Mouse (Mus musculus) left cerebral cortex, postnatal 4 days (tissue): Measurements from ENCODE around the gene Cdc6. TPM values are rescaled to one million over a fixed set of nuclear protein-coding genes. Genes with fewer than 3 reads are reported as not detected.
"Not testable (repeated sequence)": the region's sequence is repeated elsewhere in the genome, so short reads cannot be mapped to it uniquely, and the experiment has no call there.

Source experiments
- DNase-seq: peaks from one replicate; pipeline ENCODE4 v3.0.0-alpha.2; 2022
- intact Hi-C: fragments of 180-260 bp; cut with DNase I; formaldehyde crosslinking; loops from one replicate; pipeline ENCODE4 v1.15.1; 2025
- total RNA-seq, 2 experiments: library from RNA; stranded (reverse); gene quantifications; 2 replicates each; pipeline ENCODE4 v1.2.3; 2021

Cdc6 gene
- total RNA-seq, 2 experiments from 2014 or later: 1.4 to 1.8 TPM

GRCm38 (mm10) chr11:98929503-98929902 is 21.9 kb downstream of the Cdc6 start:
- DNase-seq: peak; percentile 71
- intact Hi-C loops: loop anchor here (10.0 kb wide), 1 partner anchor 195 kb away; no protein-coding TSS in a partner anchor

DNA sequence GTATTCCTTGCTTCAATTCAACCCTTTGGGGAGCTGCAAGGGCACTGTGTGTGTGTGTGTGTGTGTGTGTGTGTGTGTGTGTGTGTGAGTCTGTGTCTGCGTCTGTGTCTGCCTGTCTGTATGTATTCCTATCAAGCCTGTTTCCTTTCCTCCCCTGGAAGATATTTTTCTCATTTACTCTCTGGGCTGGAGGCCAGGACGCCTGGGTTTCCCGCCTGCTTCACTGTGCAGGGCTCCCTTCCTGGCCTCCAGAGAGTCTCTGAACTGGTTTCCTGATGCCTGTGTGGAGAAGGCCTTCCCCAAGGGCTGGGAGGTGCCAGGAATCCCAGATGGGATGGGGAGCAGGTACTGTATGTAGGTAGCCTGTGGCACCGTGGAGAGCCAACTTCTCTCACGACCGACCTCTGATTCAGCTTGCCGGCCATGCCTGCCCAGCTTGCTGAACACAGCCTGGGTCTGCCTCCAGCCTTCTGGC is 22.6 kb downstream of the Cdc6 start:
- intact Hi-C loops: no loop called here
- peak; percentile 62 for DNase-seq

DNA sequence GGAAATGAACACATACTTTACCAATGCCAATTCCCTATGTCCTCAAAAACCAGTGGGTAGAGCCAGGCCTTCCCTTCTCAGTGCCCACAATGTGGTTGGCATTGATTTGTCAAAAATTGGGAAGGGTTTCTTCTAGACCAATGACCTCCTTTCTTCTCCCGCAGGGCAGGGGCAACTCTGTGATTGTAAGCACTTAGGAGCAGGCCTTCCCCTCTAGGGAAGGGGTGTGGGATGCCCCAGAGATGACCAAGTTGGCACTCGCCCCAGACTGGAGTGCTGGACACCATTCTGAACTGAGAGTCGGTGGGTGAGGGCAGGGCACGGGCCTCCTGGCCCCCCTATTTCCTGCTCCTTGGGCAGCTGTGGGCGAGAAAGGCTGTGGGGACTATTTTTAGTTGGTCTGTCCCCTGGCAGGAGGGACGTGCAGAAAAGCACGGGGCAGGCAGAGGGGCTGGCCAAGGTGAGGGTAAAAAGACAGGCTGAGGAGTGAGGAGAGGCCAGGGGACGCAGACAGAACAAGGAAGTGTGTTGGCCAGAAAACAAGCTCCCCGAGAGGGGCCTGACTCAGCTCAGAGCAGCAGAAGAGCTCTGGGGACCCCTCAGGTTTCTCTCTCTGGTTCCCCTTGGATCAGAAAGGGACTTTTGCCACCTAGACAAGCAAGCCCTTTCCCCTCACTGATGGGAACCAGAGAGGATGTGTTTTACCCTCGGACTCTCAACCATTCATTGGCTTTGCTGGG is 23.3 kb downstream of the Cdc6 start:
- intact Hi-C loops: no loop called here
- DNase-seq: no peak

GRCm38 (mm10) chr11:98931513-98932292 is 24.1 kb downstream of the Cdc6 start:
- intact Hi-C loops: no loop called here
- DNase-seq: peak; percentile 73

DNA sequence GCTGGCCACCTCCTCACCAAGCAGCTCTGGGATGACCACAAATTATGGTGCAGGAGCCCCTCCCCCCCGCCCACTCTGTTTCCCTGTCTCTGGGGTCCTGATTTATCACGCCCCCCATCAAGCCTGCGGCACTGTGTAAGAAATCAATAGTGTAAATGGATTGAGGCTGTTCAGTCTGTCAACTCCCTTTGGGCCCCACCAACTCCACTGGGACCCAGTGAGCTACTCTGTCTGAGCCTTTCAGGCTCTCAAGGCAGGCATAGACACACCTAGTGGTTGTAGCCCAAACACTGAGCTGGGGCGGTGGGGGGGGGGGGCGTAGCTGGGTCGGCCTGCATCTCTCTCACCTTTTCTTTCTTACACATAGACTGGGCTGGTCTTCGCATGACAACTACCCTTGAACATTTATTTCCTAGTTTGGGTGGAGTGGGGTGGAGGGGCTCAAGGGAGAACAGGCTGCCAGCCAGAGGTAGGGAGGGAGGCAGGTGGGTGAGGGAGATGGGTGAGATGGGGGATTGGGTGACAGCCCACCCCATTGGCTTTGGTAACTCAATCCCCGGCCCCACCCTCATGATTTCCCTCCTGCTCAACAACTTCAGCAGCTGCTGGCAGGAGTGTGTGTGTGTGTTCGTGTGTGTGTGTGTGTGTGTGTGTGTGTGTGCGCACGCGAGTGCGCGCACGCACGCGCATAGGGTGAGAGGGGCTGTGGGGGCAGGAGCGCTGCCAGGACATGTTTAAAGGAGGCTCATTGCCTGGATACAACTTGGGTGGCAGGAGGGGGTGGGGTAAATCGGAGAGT is 24.9 kb downstream of the Cdc6 start:
- intact Hi-C loops: no loop called here
- no peak for DNase-seq

- DNase-seq: peak; percentile 71
- intact Hi-C loops: no loop called here
These were observed 25.6 kb downstream of the Cdc6 start for GRCm38 (mm10) chr11:98933151-98933550.

- intact Hi-C loops: not testable (repeated sequence)
These were observed 26.2 kb downstream of the Cdc6 start for GRCm38 (mm10) chr11:98933847-98934246.

GRCm38 (mm10) chr11:98934367-98934766 is 26.8 kb downstream of the Cdc6 start:
- DNase-seq: no peak
- intact Hi-C loops: no loop called here

More at GRCm38 (mm10) chr11:98933847-98934246, 26.2 kb downstream of the Cdc6 start:
- DNase-seq: not testable (repeated sequence)

DNA sequence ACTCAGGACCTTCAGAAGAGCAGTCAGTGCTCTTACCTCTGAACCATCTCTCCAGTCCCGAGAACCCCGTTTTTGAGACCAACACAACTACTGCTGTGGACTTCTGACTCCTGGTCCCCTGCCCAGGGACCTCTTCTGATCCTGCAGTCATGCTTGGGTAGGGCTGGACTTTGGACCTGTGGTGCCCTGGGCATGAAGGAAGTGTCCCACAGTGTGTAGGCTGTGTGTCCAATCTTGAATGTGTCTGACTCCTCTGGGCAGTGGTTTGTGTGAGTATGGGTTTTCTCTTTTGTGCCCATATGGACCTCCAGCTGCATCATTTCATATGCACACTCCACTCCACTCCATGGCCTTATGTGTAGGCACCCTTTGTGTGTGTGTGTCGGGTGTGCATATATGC is 27.5 kb downstream of the Cdc6 start:
- DNase-seq: no peak
- intact Hi-C loops: no loop called here

DNA sequence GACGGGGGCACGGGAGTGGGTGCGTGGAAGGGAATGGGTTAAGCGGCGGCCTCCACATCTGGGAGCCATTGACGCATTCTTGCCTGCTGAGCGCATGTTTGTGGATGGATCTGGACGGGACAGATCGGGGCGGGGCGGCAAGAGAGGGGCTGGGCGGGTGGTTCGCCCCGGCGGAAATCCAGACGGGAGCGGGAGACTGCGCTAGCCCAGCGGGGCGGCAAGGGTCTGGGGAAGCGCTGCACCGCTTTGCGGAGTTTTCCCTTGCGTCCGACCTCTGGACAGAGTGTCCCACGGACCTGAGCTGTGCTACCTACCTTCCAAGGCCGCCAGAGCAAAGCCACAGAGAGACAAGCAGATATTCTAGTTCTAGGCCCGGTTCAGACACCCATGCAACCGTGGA is 28.6 kb downstream of the Cdc6 start:
- DNase-seq: no peak
- intact Hi-C loops: no loop called here

- intact Hi-C loops: no loop called here
- no peak for DNase-seq
These were observed 29.2 kb downstream of the Cdc6 start for GRCm38 (mm10) chr11:98936606-98937409.

- intact Hi-C loops: no loop called here
- DNase-seq: peak; percentile 79
These were observed 29.9 kb downstream of the Cdc6 start for GRCm38 (mm10) chr11:98937410-98937913.

- intact Hi-C loops: no loop called here
- no peak for DNase-seq
These were observed 30.5 kb downstream of the Cdc6 start for GRCm38 (mm10) chr11:98937914-98938694.

GRCm38 (mm10) chr11:98938701-98939083 is 31.1 kb downstream of the Cdc6 start:
- no peak for DNase-seq
- intact Hi-C loops: no loop called here

DNA sequence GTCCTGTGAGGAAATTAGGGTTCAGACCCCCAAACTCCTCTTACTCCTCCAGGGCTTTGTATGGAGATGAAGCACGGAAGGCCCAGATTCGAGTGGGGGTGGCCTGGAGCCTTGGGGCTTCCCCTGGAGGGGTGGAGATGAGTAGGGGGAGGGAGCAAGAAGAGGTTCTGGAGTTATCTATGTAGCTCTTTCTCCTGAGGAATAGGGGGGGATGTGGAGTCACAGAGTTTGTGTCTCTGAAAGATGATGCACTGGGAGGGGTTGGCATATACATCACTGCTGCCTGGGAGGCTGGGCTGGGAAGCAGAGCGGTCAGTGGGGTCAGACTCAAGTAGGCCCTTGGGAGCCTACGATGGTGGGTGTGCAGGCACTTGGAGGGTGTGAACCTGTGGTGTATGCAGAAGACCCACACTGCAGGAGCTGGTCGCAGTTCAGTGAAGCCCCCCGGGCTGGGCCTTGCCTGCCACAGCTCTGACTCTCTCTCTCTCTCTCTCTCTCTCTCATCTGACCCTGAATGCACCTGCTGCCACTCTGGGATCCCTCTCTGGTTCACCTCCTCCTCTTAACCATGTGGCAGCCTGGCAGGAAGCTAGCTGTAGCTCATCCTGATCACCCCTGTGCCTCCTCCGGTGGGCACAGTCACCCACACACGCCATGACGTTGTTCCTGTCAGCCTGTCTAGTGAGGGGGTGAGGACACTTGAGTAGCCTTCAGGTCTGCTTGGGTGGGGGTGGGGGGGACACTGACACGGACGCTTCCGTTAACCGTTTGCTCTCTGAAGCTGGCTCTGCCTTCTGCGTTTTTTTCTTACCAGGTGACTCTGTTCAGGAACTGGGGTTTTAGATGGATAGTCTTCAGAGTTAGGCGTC is 31.7 kb downstream of the Cdc6 start:
- DNase-seq: no peak
- intact Hi-C loops: no loop called here

- intact Hi-C loops: no loop called here
- no peak for DNase-seq
These were observed 32.5 kb downstream of the Cdc6 start for GRCm38 (mm10) chr11:98939953-98940641.

DNA sequence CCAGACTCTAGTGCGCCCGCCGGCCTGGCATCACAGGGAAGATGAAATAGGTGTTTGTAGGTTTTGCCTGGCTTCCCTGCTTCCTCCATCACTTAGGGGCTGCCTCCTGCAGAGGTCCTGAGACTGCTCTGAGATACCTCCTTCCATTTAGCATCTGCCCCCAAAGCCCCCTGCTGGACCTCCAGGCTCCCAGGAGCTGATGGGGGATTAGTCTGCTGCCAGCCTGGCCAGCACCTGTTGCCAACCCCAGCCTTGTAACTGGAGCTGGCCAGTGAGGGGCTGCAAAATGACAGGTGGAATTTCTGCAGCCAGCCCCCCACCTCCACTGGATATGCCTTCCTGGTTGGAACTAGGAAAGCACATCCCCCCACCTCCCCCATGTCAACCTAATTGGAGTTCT is 33.2 kb downstream of the Cdc6 start:
- DNase-seq: no peak
- intact Hi-C loops: no loop called here

GRCm38 (mm10) chr11:98941341-98941825 is 33.8 kb downstream of the Cdc6 start:
- peak; percentile 81 for DNase-seq
- intact Hi-C loops: no loop called here
